Mouse (Mus musculus) fibroblast of lung, adult 2 months (primary cell): ENCODE measurements around the gene Dexi.

ENCODE experiments used
- DNase-seq: peaks from one replicate; pipeline ENCODE4 v3.0.0-alpha.2; 2011; ENCODE audit warnings: low read depth

The Dexi gene

DNA sequence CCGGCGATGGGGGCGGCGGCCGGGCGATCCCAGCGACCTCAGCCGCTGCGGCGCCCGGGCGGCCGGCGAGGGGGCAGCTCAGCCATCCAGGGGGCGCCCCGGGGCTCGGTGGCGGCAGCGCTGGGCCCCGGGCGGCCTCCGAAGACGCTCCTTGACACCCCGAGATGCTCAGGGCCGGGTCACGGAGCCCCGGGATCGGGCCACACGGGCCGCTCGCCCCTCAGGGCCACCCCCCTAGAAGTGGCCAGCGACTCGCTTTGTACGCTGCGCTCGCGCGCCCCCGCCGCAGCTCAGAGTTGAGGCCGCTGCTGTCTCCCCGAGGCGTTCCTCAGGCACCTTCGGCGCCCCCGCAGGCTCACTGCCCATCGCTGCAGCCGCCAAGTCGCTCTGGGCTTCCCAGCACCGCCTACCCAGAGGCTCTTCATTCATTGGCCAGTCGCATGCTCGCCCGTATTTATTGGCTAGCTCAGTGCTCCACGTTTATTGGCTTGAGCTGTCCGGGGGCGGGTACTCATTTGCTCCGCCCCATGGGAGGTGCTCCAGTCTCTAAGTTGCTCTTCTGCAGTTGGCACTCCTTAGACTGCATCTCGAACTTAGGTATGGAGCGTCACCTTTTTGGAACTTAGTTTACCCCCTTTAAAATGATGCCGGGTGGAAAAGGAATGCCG, at the start of gene Dexi:
Gene Dexi, minus strand, starts transcription at position 357 of the 668 bp plus-strand sequence.
- peak; percentile 97 for DNase-seq

DNA sequence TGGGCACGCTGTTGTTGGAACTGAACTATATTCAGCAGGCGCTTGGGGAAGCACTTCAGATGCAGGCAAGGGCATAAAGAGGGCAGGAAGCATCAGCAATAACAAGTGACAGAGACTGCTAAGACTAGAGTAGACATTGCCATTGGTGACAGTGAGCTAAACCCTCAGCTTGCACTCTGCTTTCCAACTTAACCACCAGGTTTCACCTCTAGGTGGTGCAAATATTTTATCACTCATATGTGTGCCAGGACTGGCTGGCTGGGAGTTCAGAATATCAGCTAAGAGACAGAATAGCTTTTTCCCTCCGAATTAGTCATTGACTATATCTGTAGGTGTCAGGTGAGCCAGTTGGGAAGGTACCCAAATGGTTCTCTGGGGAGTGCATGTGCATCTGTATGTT, 43.7 kb upstream of the Dexi start:
- DNase-seq, result no peak

DNA sequence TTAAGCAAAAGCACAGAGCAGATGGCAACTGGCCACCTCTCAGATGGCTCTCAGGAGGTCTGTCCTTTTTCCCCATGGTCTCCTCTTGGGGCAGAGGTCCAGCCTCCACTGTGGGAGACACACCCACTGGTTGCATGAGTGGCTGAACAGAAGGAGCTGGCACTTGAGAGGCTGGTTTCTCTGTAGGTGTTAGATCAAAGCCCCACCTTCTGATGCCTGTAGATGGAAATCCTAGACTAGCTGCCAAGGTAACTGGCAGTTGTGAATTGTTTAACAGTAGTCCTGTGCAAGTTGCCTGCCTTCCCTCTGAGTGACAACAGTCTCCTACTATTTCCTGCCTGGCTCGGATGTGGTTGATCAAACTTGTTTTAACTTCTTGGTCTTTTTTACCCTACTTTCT, 42.3 kb upstream of the Dexi start:
- no peak for DNase-seq

DNA sequence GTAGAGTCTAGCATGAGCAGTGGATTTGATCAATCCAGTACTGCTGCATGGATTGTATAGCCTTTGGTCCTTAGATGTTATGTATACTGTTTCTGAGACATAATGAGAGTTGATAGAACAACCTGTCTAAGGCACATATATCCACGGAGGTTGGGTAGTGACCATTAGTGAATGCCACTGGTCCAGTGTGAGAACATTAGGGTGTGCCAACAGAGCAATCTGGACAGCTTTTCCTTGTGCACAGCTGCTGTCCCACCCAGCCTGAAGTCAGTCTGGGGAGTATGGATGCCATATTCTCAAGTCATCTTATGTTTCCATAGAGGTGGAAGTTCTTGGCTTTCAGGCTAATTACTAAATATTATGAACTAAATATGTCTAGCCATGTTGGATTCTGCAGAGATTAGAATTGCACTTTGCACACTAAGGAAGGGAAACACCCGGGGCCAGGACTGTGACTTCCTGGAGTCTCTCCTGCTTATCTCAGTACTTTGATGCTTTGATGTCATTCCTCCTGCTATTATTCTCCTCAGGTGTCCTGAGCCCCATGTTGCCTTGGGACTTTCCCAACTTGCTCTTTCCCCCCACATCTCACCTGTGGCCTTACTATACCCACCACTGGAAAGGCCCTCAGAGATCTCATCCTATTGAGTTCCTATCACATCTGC, 38.5 kb upstream of the Dexi start:
- DNase-seq, result no peak

DNA sequence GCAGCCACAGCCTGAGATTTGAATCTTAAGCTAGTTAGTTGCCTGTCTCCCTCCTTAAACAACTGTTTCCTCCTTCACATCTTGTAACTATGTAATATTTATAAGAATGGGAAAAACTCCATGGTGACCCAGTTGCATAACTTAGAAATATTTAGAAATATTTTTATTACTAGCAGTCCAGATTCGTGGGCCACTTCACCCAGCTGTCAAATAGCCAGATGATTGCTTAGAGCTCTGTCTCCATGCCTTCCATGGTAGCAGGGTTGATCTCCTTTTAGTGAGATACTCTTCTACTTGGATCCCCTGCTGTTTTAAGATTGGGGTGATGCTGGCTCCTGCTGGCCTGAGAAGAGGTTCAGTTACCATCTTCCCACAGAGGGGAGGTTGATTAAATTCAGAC, 35.5 kb upstream of the Dexi start:
- peak; percentile 51 for DNase-seq

DNA sequence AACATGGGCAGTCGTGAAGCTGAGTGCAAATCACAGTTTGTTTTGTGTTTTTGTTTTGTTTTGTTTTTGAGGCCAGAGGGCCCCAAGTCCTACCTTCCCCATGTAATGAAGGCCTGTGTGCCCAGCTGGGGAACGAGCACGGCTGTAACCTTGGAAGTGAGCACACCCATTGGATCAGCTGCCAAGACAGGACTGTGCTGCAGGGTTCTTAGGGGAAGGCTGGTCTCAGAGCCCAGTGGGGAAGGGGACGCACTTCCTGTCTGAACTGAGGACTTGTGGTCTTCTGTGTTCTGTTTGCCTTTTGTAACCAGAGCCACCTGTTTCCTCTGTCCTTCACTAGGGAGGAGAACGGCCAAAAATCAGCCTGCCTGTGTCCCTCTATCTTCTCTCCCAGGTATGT, 34.7 kb upstream of the Dexi start:
- DNase-seq, result no peak

DNA sequence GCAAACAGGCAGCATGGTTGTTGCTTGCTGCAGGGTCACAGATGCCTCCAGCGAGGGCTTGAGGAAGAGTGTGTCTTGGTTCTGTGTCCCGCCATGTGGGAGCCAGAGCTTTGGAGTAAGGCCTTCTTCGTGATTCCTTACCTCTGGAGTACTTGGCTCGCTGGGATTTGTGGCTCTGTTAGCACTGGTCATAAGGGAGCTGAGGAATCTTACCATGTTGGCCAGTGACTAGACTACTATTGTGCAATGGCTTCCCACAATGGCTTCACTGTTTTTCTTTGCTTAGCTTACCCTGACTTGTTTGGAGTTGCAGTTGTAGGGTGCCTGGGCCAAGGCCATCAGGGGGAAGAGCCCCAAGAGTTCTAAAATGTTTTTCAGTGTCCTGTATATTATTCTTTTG, 33.1 kb upstream of the Dexi start:
- DNase-seq, result peak; percentile 89

DNA sequence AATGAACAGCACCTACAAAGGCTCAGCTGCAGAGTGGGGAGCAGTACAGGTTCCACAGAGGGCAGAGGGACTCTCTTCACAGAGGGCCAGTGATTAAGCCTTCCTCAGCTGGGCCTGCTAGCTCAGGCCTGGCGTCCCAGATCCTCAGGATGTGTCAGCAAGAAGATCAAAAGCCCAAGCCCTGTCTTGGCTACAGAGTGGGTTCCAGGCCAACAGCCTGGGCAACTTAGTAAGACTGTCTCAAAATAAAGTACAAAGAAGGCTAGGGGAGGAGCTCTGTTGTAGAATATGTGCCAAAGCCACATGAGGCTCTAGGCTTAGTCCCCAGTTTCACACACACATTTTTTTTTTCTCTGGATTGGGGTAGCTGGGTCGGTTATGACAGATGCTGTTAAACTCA, 32.1 kb upstream of the Dexi start:
- peak; percentile 86 for DNase-seq

DNA sequence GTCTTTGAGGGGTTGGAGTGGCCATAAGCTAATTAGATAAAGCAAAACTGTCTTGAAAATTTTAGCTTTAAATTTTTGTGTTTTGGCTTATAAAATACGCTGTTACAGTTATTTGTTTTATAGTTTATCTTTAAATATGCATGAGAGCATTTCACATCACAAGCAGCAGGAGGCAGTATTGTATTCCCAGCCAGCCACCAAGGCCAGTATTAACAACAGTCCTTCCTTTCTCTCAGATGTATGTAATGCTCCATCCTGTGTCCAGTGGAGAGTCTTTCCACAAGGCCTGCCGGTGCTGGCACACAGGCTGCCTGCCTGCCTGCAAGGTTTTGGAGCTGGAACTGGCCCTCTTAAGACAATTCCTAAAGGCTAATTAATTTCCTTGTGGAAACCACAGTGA, 29.0 kb upstream of the Dexi start:
- no peak for DNase-seq

DNA sequence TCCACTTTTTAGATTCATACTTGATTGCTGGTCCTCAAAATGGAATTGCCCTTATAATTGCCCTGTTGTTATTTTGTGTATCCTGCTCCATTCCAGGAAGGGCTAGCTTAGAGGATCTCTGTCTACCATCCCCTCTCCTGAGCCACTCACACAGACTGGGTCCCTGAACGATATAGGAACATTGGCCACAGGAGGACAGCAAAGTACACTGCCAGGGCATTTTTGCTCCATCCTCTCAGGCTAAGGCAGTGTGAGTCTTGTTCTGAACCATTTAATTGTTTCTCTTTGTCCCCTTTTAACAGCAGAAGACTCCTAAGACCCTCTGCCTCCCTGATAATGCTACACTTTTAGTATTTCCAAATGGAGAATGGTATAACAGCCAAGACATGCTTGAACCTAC, 27.9 kb upstream of the Dexi start:
- no peak for DNase-seq

DNA sequence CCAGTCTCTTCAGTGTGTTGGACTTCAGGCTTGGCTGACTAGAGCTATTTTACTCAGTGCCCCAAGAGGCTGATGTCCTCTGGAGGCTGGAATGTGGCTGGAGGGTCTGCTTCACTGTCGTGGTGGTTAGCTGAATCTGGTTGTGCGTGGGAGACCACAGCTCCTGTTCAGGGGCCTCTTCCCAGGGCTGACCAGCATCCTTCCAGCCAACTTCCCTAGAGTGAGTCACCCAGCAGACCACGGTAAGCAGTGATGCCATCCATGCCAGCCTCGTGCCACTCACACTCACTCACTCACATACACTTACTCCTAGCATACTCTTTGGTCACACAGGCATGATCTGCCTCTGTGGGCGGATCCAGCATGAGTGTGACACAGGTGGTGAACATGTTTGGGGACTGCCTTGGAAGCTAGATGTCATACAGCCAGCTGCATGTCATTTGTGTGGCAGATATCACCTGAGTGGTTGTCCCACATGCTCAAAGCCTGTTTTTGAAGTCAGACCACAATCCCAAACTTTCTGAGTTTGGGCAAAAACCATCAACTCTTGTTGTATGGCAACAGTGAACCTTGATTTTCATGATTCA, 27.0 kb upstream of the Dexi start:
- DNase-seq, result peak; percentile 60

DNA sequence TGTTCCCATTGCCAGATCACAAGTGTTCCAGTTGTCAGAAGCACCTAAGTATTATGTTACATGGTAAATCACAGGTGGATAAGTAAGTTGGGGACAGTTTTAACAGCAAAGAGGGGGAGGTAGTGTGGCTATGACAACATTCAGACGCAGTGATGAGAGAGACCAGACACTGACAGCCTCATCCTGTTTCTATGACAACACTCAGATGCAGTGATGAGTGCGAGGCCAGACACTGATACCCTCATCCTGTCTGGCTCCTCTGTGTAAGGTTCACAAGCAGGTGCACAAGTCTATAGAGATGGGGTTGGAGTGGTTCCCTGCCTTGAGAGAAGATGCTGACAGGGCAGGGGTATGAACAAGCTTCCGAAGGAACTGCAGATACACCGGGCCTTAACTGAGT, 24.3 kb upstream of the Dexi start:
- no peak for DNase-seq

DNA sequence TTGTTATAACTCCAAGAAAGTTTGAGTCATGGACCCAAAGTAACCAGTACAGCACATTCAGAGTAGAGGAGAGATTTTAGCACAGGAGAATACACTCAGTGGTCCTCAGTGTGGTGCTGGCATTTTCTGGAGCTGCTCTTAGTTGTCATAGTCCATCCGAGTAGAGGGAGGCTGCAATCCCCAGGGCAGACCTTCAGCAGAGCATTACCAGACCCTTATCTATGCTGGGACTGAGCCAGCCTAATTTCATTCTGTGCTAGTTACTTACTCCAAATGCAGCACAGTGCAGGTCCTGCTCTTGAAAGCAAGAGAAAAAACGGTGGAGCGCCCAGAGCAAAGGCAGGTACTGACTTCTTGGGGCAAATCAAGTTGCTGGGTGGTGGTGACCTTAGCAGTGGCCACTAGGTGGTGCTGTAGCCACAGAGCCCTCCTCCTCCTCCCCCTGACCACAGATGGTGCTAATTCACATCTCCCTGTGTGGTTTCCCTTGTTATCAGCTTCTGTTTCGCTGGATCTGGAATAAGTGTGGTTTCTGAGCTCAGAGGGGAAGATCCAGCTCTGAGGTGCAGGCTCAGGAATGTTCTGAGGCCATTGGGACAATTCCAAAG, 22.5 kb upstream of the Dexi start:
- DNase-seq, result peak; percentile 68

DNA sequence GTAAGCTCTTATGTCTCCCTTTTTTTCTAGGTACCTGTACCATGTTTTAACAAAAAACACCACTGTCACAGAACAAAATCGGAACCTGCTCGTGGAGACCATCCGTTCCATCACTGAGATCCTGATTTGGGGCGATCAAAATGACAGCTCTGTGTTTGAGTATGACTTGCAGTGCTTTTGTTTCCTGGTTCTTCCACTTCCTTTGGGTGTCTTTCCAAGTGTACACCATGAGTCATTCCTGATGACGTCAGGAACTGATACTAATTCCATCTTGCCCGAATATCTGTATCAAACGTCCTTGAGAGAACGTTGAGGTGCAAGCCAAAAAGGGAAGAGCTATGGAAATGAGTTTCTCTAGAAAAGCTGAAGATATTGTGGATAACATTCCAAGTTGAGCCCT, 17.1 kb upstream of the Dexi start:
- DNase-seq, result no peak

DNA sequence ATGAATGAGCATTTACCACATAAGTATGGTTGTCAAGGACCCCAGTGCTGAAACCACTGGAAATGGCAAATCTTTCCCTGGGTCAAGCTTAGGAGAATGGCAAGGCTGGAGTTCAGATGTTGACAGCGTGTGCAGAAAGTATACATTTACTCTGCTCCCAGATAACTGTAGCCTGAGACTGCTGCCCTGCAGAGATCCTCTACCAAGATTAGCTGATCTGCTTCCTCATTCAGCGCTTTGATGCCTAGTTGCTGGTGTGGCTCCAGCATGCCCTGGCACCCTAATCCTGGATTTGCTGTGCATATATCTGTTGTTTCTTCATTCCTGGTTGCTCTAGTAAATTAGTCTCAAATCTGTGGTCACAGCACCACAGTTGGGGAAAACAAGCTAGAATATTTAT, 11.0 kb upstream of the Dexi start:
- DNase-seq, result no peak

DNA sequence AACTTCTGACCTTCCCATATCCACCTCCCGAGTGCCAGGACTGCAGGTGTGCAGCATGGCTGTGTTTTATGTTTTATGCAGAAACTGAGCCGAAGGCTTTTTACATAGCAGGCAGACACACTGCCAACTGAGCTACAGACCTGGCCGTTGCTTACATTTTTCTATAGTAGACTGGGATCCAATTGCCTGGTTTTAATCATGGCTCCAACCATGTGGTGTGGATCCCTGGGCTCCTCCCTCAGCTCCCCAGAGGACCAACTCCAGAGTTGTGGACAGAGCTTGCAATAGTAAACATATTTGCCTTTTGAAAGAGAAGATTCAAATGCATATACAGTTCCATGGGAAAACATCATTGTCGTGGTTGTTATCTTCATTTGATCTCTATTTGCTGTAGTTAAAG, 8.7 kb upstream of the Dexi start:
- DNase-seq, result no peak

DNA sequence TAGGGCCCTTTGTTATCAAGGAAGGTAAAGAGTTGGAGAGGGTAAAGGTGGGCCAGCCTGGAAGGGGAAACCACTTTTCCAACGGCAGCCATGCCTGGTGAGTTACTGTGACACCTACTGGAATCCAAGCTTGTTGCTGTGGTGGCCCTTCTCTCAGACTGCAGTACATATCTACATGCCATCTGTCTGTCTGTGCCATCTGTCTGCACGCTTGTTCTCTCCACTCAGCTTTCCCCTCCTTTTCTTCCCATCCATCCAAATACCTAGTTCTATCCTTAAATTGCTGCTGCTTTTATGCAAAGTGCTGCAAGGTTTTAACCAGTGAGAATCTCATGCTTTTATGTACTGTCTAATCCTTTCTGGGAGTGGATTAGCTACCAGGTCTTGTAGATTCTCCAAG, 6.7 kb upstream of the Dexi start:
- no peak for DNase-seq

DNA sequence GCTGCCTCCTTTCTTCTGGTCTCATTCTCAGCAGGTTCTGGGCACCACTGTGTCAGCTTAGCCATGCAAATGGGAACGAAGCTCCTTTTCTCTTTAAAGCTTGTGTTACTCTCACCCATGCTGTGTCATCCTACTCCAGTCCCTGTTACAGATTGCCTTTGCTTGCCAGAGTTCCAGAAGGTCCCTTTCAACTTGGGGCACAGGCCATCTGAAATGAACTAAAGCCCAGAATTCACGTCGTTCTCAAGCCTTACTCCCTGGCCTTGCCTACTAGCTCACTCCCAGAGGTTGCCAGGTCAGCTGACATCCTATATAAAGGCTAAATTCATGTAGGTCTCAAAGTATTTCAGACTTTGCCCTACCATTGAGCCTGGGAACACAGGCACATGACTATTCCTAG, 6.1 kb upstream of the Dexi start:
- no peak for DNase-seq

DNA sequence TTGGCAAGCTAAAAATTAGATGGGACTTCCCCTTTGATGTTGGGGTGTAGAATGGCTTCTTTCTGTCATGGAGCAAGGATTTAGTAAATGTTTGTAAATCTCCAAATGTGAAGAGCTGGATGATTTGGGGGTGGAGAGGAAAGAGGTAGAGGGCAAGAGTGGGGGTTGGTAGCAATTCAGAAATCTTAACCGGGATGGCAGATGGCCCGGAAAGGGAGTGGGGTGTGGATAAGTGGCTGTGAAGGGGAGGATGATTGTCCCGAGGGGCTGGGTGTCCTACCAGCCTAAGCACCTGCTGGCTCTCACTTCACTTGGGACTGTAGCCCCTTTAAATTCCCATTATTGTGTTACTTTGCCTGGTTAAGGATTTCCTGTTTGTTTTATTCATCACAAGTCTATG, 4.0 kb upstream of the Dexi start:
- DNase-seq, result no peak

DNA sequence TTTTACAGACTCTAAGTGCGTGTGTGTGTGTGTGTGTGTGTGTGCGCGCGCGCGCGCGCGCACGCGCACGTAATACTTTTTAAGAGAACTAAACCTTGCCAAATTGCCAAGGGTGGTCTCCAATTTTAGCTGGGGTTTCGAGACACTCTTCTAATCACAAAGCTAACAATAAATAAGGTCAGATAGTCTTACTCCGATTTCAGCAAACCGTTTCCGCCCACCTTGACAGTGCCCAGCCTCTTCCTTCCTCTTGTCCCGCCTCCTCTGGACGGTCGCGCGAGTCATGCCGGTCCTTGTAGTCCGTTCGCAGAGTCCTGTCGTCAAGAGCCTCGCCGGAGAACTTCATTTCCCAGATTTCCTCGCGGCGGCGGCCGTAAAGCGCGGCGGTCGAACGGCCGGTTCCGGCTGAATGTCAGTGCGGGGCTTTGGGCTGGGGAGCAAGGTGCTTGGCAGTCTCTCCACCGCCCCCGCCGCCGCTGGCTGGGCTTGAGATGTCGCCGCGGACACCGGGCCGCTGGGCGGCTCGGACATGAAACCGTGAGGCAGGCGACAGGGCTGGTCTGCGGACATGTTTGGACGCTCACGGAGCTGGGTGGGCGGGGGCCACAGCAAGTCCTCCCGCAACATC, 2.3 kb upstream of the Dexi start, which contains the start of gene Clec16a:
Gene Clec16a, plus strand, starts transcription at position 345 of the 628 bp plus-strand sequence.
- peak; percentile 91 for DNase-seq

DNA sequence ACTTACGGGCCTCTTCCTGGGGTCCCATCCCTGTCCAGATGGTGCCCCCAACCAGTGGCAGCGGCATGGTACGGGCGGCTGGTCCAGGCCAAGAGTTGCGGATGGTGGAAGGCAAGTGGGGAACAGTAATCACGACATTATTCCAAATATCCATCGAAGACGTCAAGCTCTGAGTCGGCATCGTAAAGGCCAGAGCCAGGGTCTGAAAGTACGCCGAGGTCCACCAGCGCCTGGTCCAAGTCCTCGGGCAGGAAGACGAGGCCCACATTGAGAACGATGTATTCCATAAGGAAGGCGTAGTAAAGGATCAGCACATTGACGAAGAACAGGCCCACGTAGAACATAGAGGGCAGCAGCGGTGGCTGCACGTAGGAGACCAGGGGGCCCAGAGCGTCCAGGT, 588 bp downstream of the Dexi start:
- no peak for DNase-seq

DNA sequence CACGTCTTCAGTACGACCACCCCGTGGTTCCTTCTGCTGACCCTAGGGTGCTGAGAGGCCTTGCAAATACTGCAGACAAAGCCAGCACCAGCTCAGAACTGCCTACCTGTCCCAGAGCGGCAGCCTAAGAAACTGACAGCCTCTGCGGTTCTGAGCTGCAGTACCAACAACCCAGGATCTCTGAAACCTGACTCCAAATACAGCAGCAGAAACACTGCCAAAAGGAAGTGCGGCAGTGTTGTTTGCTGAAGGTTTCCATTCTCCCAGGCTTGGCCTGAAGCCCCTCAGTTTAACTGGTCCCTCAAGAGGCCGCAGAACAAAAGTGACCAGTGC, 1.3 kb downstream of the Dexi start:
- DNase-seq, result no peak
